Comparison of ENCODE assay signal across 15 mouse cellular contexts in the genomic region with DNA sequence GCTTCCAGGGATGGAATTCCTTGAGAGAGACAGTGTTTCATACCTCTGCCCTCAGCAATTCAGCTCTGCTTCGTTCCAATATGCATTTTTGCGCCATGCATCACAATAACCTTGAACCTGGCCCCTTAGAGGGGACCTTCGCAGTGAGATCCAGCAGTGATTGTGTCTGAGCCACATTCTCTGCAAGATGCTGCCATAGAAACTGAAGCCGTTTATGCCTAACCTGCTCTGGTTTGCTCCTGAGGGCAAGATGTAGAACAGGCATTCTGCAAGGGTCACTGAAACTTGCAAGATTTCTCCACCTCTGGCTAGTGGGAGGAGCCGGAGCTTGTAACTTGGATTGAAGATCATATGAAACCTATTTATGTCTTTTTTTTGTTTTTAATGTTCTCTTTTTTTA.
DNase-seq lines count a peak whose midpoint lies in the region; ATAC-seq and TF ChIP-seq lines count a peak whose summit lies in the region.
"Had no signal": no experiment of that assay in that cellular context is flagged by ENCODE, and none has a peak within 500 bp of the region (broad histone marks: within the 10 kb centered on the region; RNA-seq: fewer than 3 reads in every experiment).

No protein-coding gene starts in this region.

- no peak for TF ChIP-seq CTCF in lung, postnatal 0 days (IDR thresholded peaks at IDR 0.05)

- no peak for TF ChIP-seq EP300 in lung, postnatal 0 days (IDR thresholded peaks at IDR 0.05)

- no peak overlapping the region for H3K4me2 ChIP-seq in midbrain, embryonic 11.5 days
- no peak overlapping the region for H3K4me2 ChIP-seq in midbrain, embryonic 16.5 days (ENCODE audit: low read length)
- no peak overlapping the region for H3K4me2 ChIP-seq in lung, postnatal 0 days (replicated peaks; ENCODE audit: low read depth, low read length)
- H3K4me2 ChIP-seq: heart, embryonic 12.5 days; midbrain, embryonic 12.5 days had no signal

- no peak for ATAC-seq in midbrain, embryonic 11.5 days (ENCODE audit: low FRiP score)
- ATAC-seq in midbrain, embryonic 16.5 days, result 0 out of 2 replicates have a peak, but pooled peaks have one; percentile 58
- ATAC-seq in lung, postnatal 0 days, result no peak

- H3K9ac ChIP-seq in midbrain, embryonic 11.5 days (ENCODE audit: low read length), result no peak overlapping the region
- no peak overlapping the region; the same call in 1 of the 2 replicates for H3K9ac ChIP-seq in midbrain, embryonic 16.5 days (ENCODE audit: low read depth, low read length)
- no peak overlapping the region for H3K9ac ChIP-seq in lung, postnatal 0 days (replicated peaks; ENCODE audit: low read depth)
- H3K9ac ChIP-seq: heart, embryonic 12.5 days; liver, embryonic 14.5 days; midbrain, embryonic 12.5 days had no signal

- no peaks in the 10 kb centered on the region for H3K36me3 ChIP-seq in midbrain, embryonic 10.5 days
- H3K36me3 ChIP-seq in midbrain, embryonic 11.5 days (ENCODE audit: control insufficient read depth, insufficient read depth, low read length), result no peaks in the 10 kb centered on the region
- no peaks in the 10 kb centered on the region for H3K36me3 ChIP-seq in embryonic facial prominence, embryonic 10.5 days (replicated peaks)
- no peaks in the 10 kb centered on the region for H3K36me3 ChIP-seq in midbrain, embryonic 16.5 days (ENCODE audit: control insufficient read depth, insufficient read depth, low read length)
- H3K36me3 ChIP-seq in lung, postnatal 0 days (ENCODE audit: insufficient read depth, low read length), result no peaks in the 10 kb centered on the region
- H3K36me3 ChIP-seq: heart, embryonic 12.5 days; midbrain, embryonic 12.5 days had no signal

- DNase-seq in heart, adult 11 months, result peak; percentile 14
- DNase-seq in heart, postnatal 4 days, result no peak
- DNase-seq in midbrain, embryonic 10.5 days (ENCODE audit: low spot score), result no peak
- no peak for DNase-seq in midbrain, embryonic 11.5 days (ENCODE audit: low spot score, missing footprints)
- DNase-seq in embryonic facial prominence, embryonic 10.5 days (ENCODE audit: low spot score), result peak; percentile 23
- DNase-seq in lung, postnatal 0 days (ENCODE audit: low spot score), result no peak
- DNase-seq: adrenal gland, adult 8-10 months; cerebellum, adult 9-10 months; gastrocnemius, postnatal 10 days; kidney, adult 2 months; left cerebral cortex, postnatal 4 days had no signal

- H3K4me3 ChIP-seq in midbrain, embryonic 10.5 days, result no peak overlapping the region
- no peak overlapping the region for H3K4me3 ChIP-seq in midbrain, embryonic 11.5 days (ENCODE audit: low read depth, low read length)
- H3K4me3 ChIP-seq in embryonic facial prominence, embryonic 10.5 days, result no peak overlapping the region
- H3K4me3 ChIP-seq in midbrain, embryonic 16.5 days (ENCODE audit: low read depth, low read length), result no peak overlapping the region
- H3K4me3 ChIP-seq in lung, postnatal 0 days (ENCODE audit: low read depth, low read length), result no peak overlapping the region
- H3K4me3 ChIP-seq: heart, embryonic 12.5 days; midbrain, embryonic 12.5 days had no signal

- H3K27ac ChIP-seq in midbrain, embryonic 10.5 days (replicated peaks), result peak overlapping the region; percentile 57; the same call in 1 of the 2 replicates
- no peak overlapping the region for H3K27ac ChIP-seq in midbrain, embryonic 11.5 days (ENCODE audit: low read depth, low read length)
- no peak overlapping the region for H3K27ac ChIP-seq in embryonic facial prominence, embryonic 10.5 days (replicated peaks)
- no peak overlapping the region for H3K27ac ChIP-seq in midbrain, embryonic 16.5 days (ENCODE audit: low read length)
- H3K27ac ChIP-seq in lung, postnatal 0 days (ENCODE audit: low read length), result no peak overlapping the region
- H3K27ac ChIP-seq: liver, embryonic 14.5 days; midbrain, embryonic 12.5 days had no signal

- H3K9me3 ChIP-seq in midbrain, embryonic 10.5 days (replicated peaks), result no peaks in the 10 kb centered on the region
- H3K9me3 ChIP-seq in midbrain, embryonic 11.5 days (ENCODE audit: control insufficient read depth, low read length), result no peaks in the 10 kb centered on the region
- no peaks in the 10 kb centered on the region for H3K9me3 ChIP-seq in embryonic facial prominence, embryonic 10.5 days
- no peaks in the 10 kb centered on the region for H3K9me3 ChIP-seq in midbrain, embryonic 16.5 days (replicated peaks; ENCODE audit: control insufficient read depth, low read length, poor library complexity, severe bottlenecking)
- no peaks in the 10 kb centered on the region for H3K9me3 ChIP-seq in lung, postnatal 0 days (ENCODE audit: low read length)
- H3K9me3 ChIP-seq: heart, embryonic 12.5 days; midbrain, embryonic 12.5 days had no signal

- peaks cover 38% of the 10 kb centered on the region for H3K4me1 ChIP-seq in midbrain, embryonic 10.5 days
- H3K4me1 ChIP-seq in midbrain, embryonic 11.5 days (ENCODE audit: control insufficient read depth, insufficient read depth, low read length), result peaks cover 7% of the 10 kb centered on the region; the same call in 1 of the 2 replicates
- peaks cover 39% of the 10 kb centered on the region for H3K4me1 ChIP-seq in embryonic facial prominence, embryonic 10.5 days
- peaks cover 9% of the 10 kb centered on the region for H3K4me1 ChIP-seq in midbrain, embryonic 16.5 days (ENCODE audit: control insufficient read depth, insufficient read depth, low read length)
- H3K4me1 ChIP-seq in lung, postnatal 0 days (ENCODE audit: insufficient read depth, low read depth, low read length), result no peaks in the 10 kb centered on the region

- H3K27me3 ChIP-seq in midbrain, embryonic 10.5 days (ENCODE audit: low read depth, poor library complexity, severe bottlenecking), result no peaks in the 10 kb centered on the region
- no peaks in the 10 kb centered on the region for H3K27me3 ChIP-seq in midbrain, embryonic 11.5 days (ENCODE audit: control insufficient read depth, insufficient read depth, low read length)
- no peaks in the 10 kb centered on the region for H3K27me3 ChIP-seq in embryonic facial prominence, embryonic 10.5 days (replicated peaks; ENCODE audit: low read depth, poor library complexity, severe bottlenecking)
- H3K27me3 ChIP-seq in midbrain, embryonic 16.5 days (ENCODE audit: control insufficient read depth, insufficient read depth, low read depth, low read length), result no peaks in the 10 kb centered on the region
- H3K27me3 ChIP-seq in lung, postnatal 0 days (replicated peaks; ENCODE audit: insufficient read depth, low read length), result no peaks in the 10 kb centered on the region
- H3K27me3 ChIP-seq: heart, embryonic 12.5 days; midbrain, embryonic 12.5 days had no signal

- WGBS in midbrain, embryonic 10.5 days, result 57% methylated on average over 5 of the region's 5 CpGs
- WGBS in midbrain, embryonic 11.5 days, result 55% methylated on average over 5 of the region's 5 CpGs
- WGBS in embryonic facial prominence, embryonic 10.5 days, result 59% methylated on average over 5 of the region's 5 CpGs
- WGBS in midbrain, embryonic 16.5 days, result 30% methylated on average over 5 of the region's 5 CpGs
- WGBS in lung, postnatal 0 days, result 67% methylated on average over 5 of the region's 5 CpGs

Comparison
In these comparisons a context has a peak if more than half of its experiments do, and no peak if none do; other contexts are left out.
1. DNase-seq: peak in heart, adult 11 months (single experiment) and embryonic facial prominence, embryonic 10.5 days (single experiment); none in heart, postnatal 4 days (single experiment), midbrain, embryonic 10.5 days (single experiment), midbrain, embryonic 11.5 days (single experiment) and lung, postnatal 0 days (single experiment).